In the genomic region with DNA sequence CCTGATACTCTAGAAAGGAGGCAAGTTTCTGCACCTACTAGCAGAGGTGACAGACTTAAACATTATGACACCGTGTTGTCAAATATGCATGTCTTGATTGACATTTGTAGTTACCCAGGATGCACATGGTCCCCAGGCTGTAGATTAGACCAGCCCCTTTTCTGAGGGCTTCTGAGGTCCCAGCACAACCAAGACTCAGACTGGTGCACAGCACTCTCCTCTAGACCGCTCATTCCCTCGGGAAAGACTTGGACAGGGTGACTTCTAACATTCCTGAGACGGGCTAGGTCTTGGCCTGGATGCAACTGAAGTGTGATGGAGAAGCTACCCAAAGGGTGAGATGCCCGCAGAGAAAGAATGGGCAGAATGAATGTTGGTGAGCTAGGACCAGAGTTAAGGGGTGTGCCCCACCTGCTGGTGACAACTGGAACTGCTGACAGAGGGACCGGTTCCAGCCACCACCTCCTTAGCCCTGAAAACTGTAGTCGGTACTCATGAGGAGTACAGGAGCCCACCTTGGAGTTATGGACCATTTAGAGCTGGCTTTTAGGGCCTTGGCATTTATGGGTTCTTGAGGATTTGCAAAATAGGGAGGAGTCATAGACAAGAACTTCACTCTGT, we compare ENCODE assay signal across 8 mouse cellular contexts. TPM values are rescaled to one million over a fixed set of nuclear protein-coding genes. Genes with fewer than 3 reads are reported as not detected.
A peak's percentile ranks its signal among the peaks of the same experiment; 100 is the strongest.
DNase-seq lines count a peak whose midpoint lies in the region; ATAC-seq and TF ChIP-seq lines count a peak whose summit lies in the region.

No protein-coding gene starts in this region.

- no peak overlapping the region for H3K9ac ChIP-seq in intestine, embryonic 14.5 days (ENCODE audit: low read length)
- no peak overlapping the region for H3K9ac ChIP-seq in intestine, embryonic 15.5 days
- H3K9ac ChIP-seq in midbrain, postnatal 0 days (replicated peaks; ENCODE audit: low read length, poor library complexity, severe bottlenecking) = no peak overlapping the region

- TF ChIP-seq CTCF in midbrain, postnatal 0 days (IDR thresholded peaks at IDR 0.05) = peak; percentile 92

- no peak overlapping the region for H3K27ac ChIP-seq in intestine, embryonic 14.5 days (ENCODE audit: low read depth)
- H3K27ac ChIP-seq in intestine, embryonic 15.5 days = no peak overlapping the region
- H3K27ac ChIP-seq in limb, embryonic 10.5 days = no peak overlapping the region
- no peak overlapping the region for H3K27ac ChIP-seq in midbrain, postnatal 0 days (ENCODE audit: low read depth, low read length)

- H3K9me3 ChIP-seq in intestine, embryonic 14.5 days (ENCODE audit: control insufficient read depth, low read length) = no peaks in the 10 kb centered on the region
- H3K9me3 ChIP-seq in intestine, embryonic 15.5 days = no peaks in the 10 kb centered on the region
- no peaks in the 10 kb centered on the region for H3K9me3 ChIP-seq in limb, embryonic 10.5 days (replicated peaks)
- H3K9me3 ChIP-seq in midbrain, postnatal 0 days (ENCODE audit: low read length) = no peaks in the 10 kb centered on the region

- 31% methylated on average over 7 of the region's 7 CpGs for WGBS in intestine, embryonic 14.5 days
- WGBS in intestine, embryonic 15.5 days = 31% methylated on average over 7 of the region's 7 CpGs
- 31% methylated on average over 7 of the region's 7 CpGs for WGBS in limb, embryonic 10.5 days
- 25% methylated on average over 7 of the region's 7 CpGs for WGBS in midbrain, postnatal 0 days

- DNase-seq in intestine, embryonic 14.5 days (ENCODE audit: low spot score) = peak; percentile 93
- peak; percentile 59 to 61 for DNase-seq in gastrocnemius, adult 8-10 months (ENCODE audit: low spot score in 2 of 2)
- DNase-seq in kidney, adult 8-10 months = peak; percentile 57 to 82
- DNase-seq in limb, embryonic 10.5 days (ENCODE audit: low spot score) = peak; percentile 83
- peak; percentile 75 for DNase-seq in midbrain, postnatal 0 days (ENCODE audit: low spot score)
- peak; percentile 21 to 65 for DNase-seq in spleen, postnatal 14 days (ENCODE audit: low spot score in 2 of 2)

- ATAC-seq in intestine, embryonic 14.5 days (replicated peaks; ENCODE audit: low FRiP score, low TSS enrichment, low read depth) = peak; percentile 62
- no peak for ATAC-seq in intestine, embryonic 15.5 days
- peak; percentile 86 for ATAC-seq in common myeloid progenitor, adult 5-6 weeks (replicated peaks; ENCODE audit: low read depth, poor library complexity, severe bottlenecking)
- ATAC-seq in midbrain, postnatal 0 days (ENCODE audit: low FRiP score) = peak; percentile 57

- peaks cover 26% of the 10 kb centered on the region for H3K36me3 ChIP-seq in intestine, embryonic 14.5 days (ENCODE audit: control insufficient read depth, insufficient read depth, low read length)
- H3K36me3 ChIP-seq in intestine, embryonic 15.5 days = no peaks in the 10 kb centered on the region
- H3K36me3 ChIP-seq in limb, embryonic 10.5 days = peaks cover 11% of the 10 kb centered on the region; the same call in 1 of the 2 replicates
- H3K36me3 ChIP-seq in midbrain, postnatal 0 days (ENCODE audit: insufficient read depth, low read length) = peaks cover 58% of the 10 kb centered on the region

- H3K4me1 ChIP-seq in intestine, embryonic 14.5 days (replicated peaks; ENCODE audit: control insufficient read depth, insufficient read depth, low read length) = no peaks in the 10 kb centered on the region
- no peaks in the 10 kb centered on the region for H3K4me1 ChIP-seq in intestine, embryonic 15.5 days (replicated peaks)
- peaks cover 8% of the 10 kb centered on the region; the same call in 1 of the 2 replicates for H3K4me1 ChIP-seq in limb, embryonic 10.5 days
- no peaks in the 10 kb centered on the region for H3K4me1 ChIP-seq in midbrain, postnatal 0 days (ENCODE audit: insufficient read depth, low read length)

- H3K4me3 ChIP-seq in intestine, embryonic 14.5 days (ENCODE audit: low read depth, low read length) = no peak overlapping the region
- H3K4me3 ChIP-seq in intestine, embryonic 15.5 days (replicated peaks) = no peak overlapping the region
- no peak overlapping the region for H3K4me3 ChIP-seq in limb, embryonic 10.5 days
- H3K4me3 ChIP-seq in midbrain, postnatal 0 days (ENCODE audit: low read depth, low read length) = no peak overlapping the region

- no peaks in the 10 kb centered on the region for H3K27me3 ChIP-seq in intestine, embryonic 14.5 days (replicated peaks; ENCODE audit: control insufficient read depth, insufficient read depth, low read length)
- H3K27me3 ChIP-seq in intestine, embryonic 15.5 days (replicated peaks) = no peaks in the 10 kb centered on the region
- H3K27me3 ChIP-seq in limb, embryonic 10.5 days (ENCODE audit: low read depth, poor library complexity, severe bottlenecking) = no peaks in the 10 kb centered on the region
- no peaks in the 10 kb centered on the region for H3K27me3 ChIP-seq in midbrain, postnatal 0 days (ENCODE audit: insufficient read depth, low read length)

- no peak overlapping the region for H3K4me2 ChIP-seq in intestine, embryonic 14.5 days (ENCODE audit: low read length)
- no peak overlapping the region for H3K4me2 ChIP-seq in intestine, embryonic 15.5 days (replicated peaks)
- no peak overlapping the region for H3K4me2 ChIP-seq in midbrain, postnatal 0 days (ENCODE audit: low read depth, low read length, poor library complexity, severe bottlenecking)

RNA-seq across cellular contexts. Expression of a gene that starts 31.7 kb away (rescaled TPM):
- 38.6 and 40.8 TPM in 2 replicates for polyA plus RNA-seq in intestine, embryonic 14.5 days (2014; fragmentation: Nextera tagmentation; extraction: Ambion mirVana)
- 31.3 and 31.6 TPM in 2 replicates for polyA plus RNA-seq in intestine, embryonic 15.5 days (2015; fragmentation: Nextera tagmentation; extraction: Ambion mirVana)
- total RNA-seq in common myeloid progenitor, adult 5-6 weeks (2017) = 10.6 and 24.3 TPM in 2 replicates
- 10 to 100 TPM; 19.6 to 25.5 (median 22.0) TPM for total RNA-seq in gastrocnemius, adult 8-10 months (2022)
- polyA plus RNA-seq in limb, embryonic 10.5 days (2016; fragmentation: Nextera tagmentation; extraction: Ambion mirVana) = 50.0 and 53.6 TPM in 2 replicates
- 49.1 and 53.5 TPM in 2 replicates for total RNA-seq in midbrain, postnatal 0 days (2014; rRNA removed)
- polyA plus RNA-seq in midbrain, postnatal 0 days (2015; fragmentation: Nextera tagmentation; extraction: Ambion mirVana) = 42.0 and 44.5 TPM in 2 replicates

Comparison
In these comparisons a context has a peak if more than half of its experiments do, and no peak if none do; other contexts are left out.
1. DNase-seq: peak in every context shown above with its lines; median percentile 93 in intestine, embryonic 14.5 days; 83 in limb, embryonic 10.5 days; 75 in midbrain, postnatal 0 days; 70 in kidney, adult 8-10 months; 60 in gastrocnemius, adult 8-10 months; 43 in spleen, postnatal 14 days.